Mouse (Mus musculus): ENCODE measurements around the gene Poll. TPM values are rescaled to one million over a fixed set of nuclear protein-coding genes. Genes with fewer than 3 reads are reported as not detected.

Gene Poll
- polyA plus RNA-seq, 1 experiment from 2014 or later = 14.7 TPM

- no peak overlapping the region for H3K27ac ChIP-seq (ENCODE audit: low read length)
- H3K9ac ChIP-seq (ENCODE audit: low read depth, low read length) = no peak overlapping the region
- H3K4me2 ChIP-seq (ENCODE audit: low read depth, low read length) = no peak overlapping the region
- no peaks in the 10 kb centered on the region for H3K36me3 ChIP-seq (ENCODE audit: control insufficient read depth, insufficient read depth, low read length)
- H3K4me1 ChIP-seq (ENCODE audit: control insufficient read depth, insufficient read depth, low read length) = peaks cover 6% of the 10 kb centered on the region
- H3K4me3 ChIP-seq (ENCODE audit: low read length) = no peak overlapping the region
- WGBS = 94% methylated on average over 7 of the region's 7 CpGs
- no peaks in the 10 kb centered on the region for H3K27me3 ChIP-seq (replicated peaks; ENCODE audit: control insufficient read depth, insufficient read depth, low read length)
- ATAC-seq = no peak
- H3K9me3 ChIP-seq (ENCODE audit: control insufficient read depth, low read length) = no peaks in the 10 kb centered on the region
These were observed 33.7 kb upstream of the Poll start for GRCm38 (mm10) chr19:45594079-45594478.

GRCm38 (mm10) chr19:45592916-45593315 lies 32.6 kb upstream of the Poll start:
- Histone ChIP-seq H3K4me3 (ENCODE audit: low read length) (no peak overlapping the region), H3K27ac (ENCODE audit: low read length) (no peak overlapping the region), H3K9me3 (ENCODE audit: control insufficient read depth, low read length) (no peaks in the 10 kb centered on the region), H3K27me3 (replicated peaks; ENCODE audit: control insufficient read depth, insufficient read depth, low read length) (no peaks in the 10 kb centered on the region), H3K4me1 (ENCODE audit: control insufficient read depth, insufficient read depth, low read length) (peaks cover 6% of the 10 kb centered on the region), H3K4me2 (ENCODE audit: low read depth, low read length) (no peak overlapping the region), H3K9ac (ENCODE audit: low read depth, low read length) (no peak overlapping the region), H3K36me3 (ENCODE audit: control insufficient read depth, insufficient read depth, low read length) (no peaks in the 10 kb centered on the region)
- ATAC-seq = no peak
- 90% methylated on average over 9 of the region's 9 CpGs for WGBS

GRCm38 (mm10) chr19:45591704-45592103 lies 31.4 kb upstream of the Poll start:
- H3K9ac ChIP-seq (ENCODE audit: low read depth, low read length) = no peak overlapping the region
- ATAC-seq = no peak
- H3K4me1 ChIP-seq (ENCODE audit: control insufficient read depth, insufficient read depth, low read length) = peaks cover 6% of the 10 kb centered on the region
- 74% methylated on average over 7 of the region's 7 CpGs for WGBS
- no peaks in the 10 kb centered on the region for H3K9me3 ChIP-seq (ENCODE audit: control insufficient read depth, low read length)
- no peaks in the 10 kb centered on the region for H3K27me3 ChIP-seq (replicated peaks; ENCODE audit: control insufficient read depth, insufficient read depth, low read length)
- H3K4me2 ChIP-seq (ENCODE audit: low read depth, low read length) = no peak overlapping the region
- H3K27ac ChIP-seq (ENCODE audit: low read length) = no peak overlapping the region
- no peaks in the 10 kb centered on the region for H3K36me3 ChIP-seq (ENCODE audit: control insufficient read depth, insufficient read depth, low read length)
- no peak overlapping the region for H3K4me3 ChIP-seq (ENCODE audit: low read length)

- Histone ChIP-seq H3K4me2 (ENCODE audit: low read depth, low read length) (no peak overlapping the region), H3K36me3 (ENCODE audit: control insufficient read depth, insufficient read depth, low read length) (no peaks in the 10 kb centered on the region), H3K9ac (ENCODE audit: low read depth, low read length) (no peak overlapping the region), H3K27me3 (replicated peaks; ENCODE audit: control insufficient read depth, insufficient read depth, low read length) (no peaks in the 10 kb centered on the region), H3K4me3 (ENCODE audit: low read length) (no peak overlapping the region), H3K27ac (ENCODE audit: low read length) (no peak overlapping the region), H3K9me3 (ENCODE audit: control insufficient read depth, low read length) (no peaks in the 10 kb centered on the region), H3K4me1 (ENCODE audit: control insufficient read depth, insufficient read depth, low read length) (peaks cover 6% of the 10 kb centered on the region)
- WGBS = 94% methylated on average over 6 of the region's 6 CpGs
- no peak for ATAC-seq
These were observed 29.4 kb upstream of the Poll start for GRCm38 (mm10) chr19:45589761-45590160.

- Histone ChIP-seq H3K9ac (ENCODE audit: low read depth, low read length) (no peak overlapping the region), H3K27ac (ENCODE audit: low read length) (no peak overlapping the region), H3K27me3 (replicated peaks; ENCODE audit: control insufficient read depth, insufficient read depth, low read length) (no peaks in the 10 kb centered on the region), H3K36me3 (ENCODE audit: control insufficient read depth, insufficient read depth, low read length) (no peaks in the 10 kb centered on the region), H3K4me1 (ENCODE audit: control insufficient read depth, insufficient read depth, low read length) (peaks cover 6% of the 10 kb centered on the region), H3K9me3 (ENCODE audit: control insufficient read depth, low read length) (no peaks in the 10 kb centered on the region), H3K4me3 (ENCODE audit: low read length) (no peak overlapping the region), H3K4me2 (ENCODE audit: low read depth, low read length) (no peak overlapping the region)
- ATAC-seq = no peak
- WGBS = 88% methylated on average over 6 of the region's 6 CpGs
These were observed 27.4 kb upstream of the Poll start for GRCm38 (mm10) chr19:45587509-45588292.

GRCm38 (mm10) chr19:45586850-45587249 lies 26.5 kb upstream of the Poll start:
- Histone ChIP-seq H3K4me2 (ENCODE audit: low read depth, low read length) (no peak overlapping the region), H3K36me3 (ENCODE audit: control insufficient read depth, insufficient read depth, low read length) (no peaks in the 10 kb centered on the region), H3K4me1 (ENCODE audit: control insufficient read depth, insufficient read depth, low read length) (peaks cover 4% of the 10 kb centered on the region), H3K4me3 (ENCODE audit: low read length) (no peak overlapping the region), H3K9ac (ENCODE audit: low read depth, low read length) (no peak overlapping the region), H3K27me3 (replicated peaks; ENCODE audit: control insufficient read depth, insufficient read depth, low read length) (no peaks in the 10 kb centered on the region), H3K9me3 (ENCODE audit: control insufficient read depth, low read length) (no peaks in the 10 kb centered on the region), H3K27ac (ENCODE audit: low read length) (no peak overlapping the region)
- no peak for ATAC-seq
- 81% methylated on average over 3 of the region's 3 CpGs for WGBS

- H3K4me2 ChIP-seq (ENCODE audit: low read depth, low read length) = no peak overlapping the region
- H3K27me3 ChIP-seq (replicated peaks; ENCODE audit: control insufficient read depth, insufficient read depth, low read length) = no peaks in the 10 kb centered on the region
- no peak overlapping the region for H3K9ac ChIP-seq (ENCODE audit: low read depth, low read length)
- H3K9me3 ChIP-seq (ENCODE audit: control insufficient read depth, low read length) = no peaks in the 10 kb centered on the region
- no peaks in the 10 kb centered on the region for H3K36me3 ChIP-seq (ENCODE audit: control insufficient read depth, insufficient read depth, low read length)
- no peak overlapping the region for H3K27ac ChIP-seq (ENCODE audit: low read length)
- 72% methylated on average over 9 of the region's 9 CpGs for WGBS
- H3K4me1 ChIP-seq (ENCODE audit: control insufficient read depth, insufficient read depth, low read length) = no peaks in the 10 kb centered on the region
- no peak overlapping the region for H3K4me3 ChIP-seq (ENCODE audit: low read length)
- ATAC-seq = no peak
These were observed 24.7 kb upstream of the Poll start for GRCm38 (mm10) chr19:45584856-45585620.

GRCm38 (mm10) chr19:45583136-45583535 lies 22.8 kb upstream of the Poll start:
- no peak overlapping the region for H3K4me3 ChIP-seq (ENCODE audit: low read length)
- no peaks in the 10 kb centered on the region for H3K4me1 ChIP-seq (ENCODE audit: control insufficient read depth, insufficient read depth, low read length)
- H3K27me3 ChIP-seq (replicated peaks; ENCODE audit: control insufficient read depth, insufficient read depth, low read length) = no peaks in the 10 kb centered on the region
- 88% methylated on average over 6 of the region's 6 CpGs for WGBS
- H3K9me3 ChIP-seq (ENCODE audit: control insufficient read depth, low read length) = no peaks in the 10 kb centered on the region
- H3K27ac ChIP-seq (ENCODE audit: low read length) = no peak overlapping the region
- H3K9ac ChIP-seq (ENCODE audit: low read depth, low read length) = no peak overlapping the region
- ATAC-seq = no peak
- no peak overlapping the region for H3K4me2 ChIP-seq (ENCODE audit: low read depth, low read length)
- H3K36me3 ChIP-seq (ENCODE audit: control insufficient read depth, insufficient read depth, low read length) = 0 out of 2 replicates have a peak, but pooled peaks cover 4% of the 10 kb centered on the region

- ATAC-seq = no peak
- no peaks in the 10 kb centered on the region for H3K27me3 ChIP-seq (replicated peaks; ENCODE audit: control insufficient read depth, insufficient read depth, low read length)
- 35% methylated on average over 8 of the region's 8 CpGs for WGBS
- H3K4me2 ChIP-seq (ENCODE audit: low read depth, low read length) = no peak overlapping the region
- H3K4me3 ChIP-seq (ENCODE audit: low read length) = no peak overlapping the region
- no peak overlapping the region for H3K9ac ChIP-seq (ENCODE audit: low read depth, low read length)
- H3K27ac ChIP-seq (ENCODE audit: low read length) = no peak overlapping the region
- H3K36me3 ChIP-seq (ENCODE audit: control insufficient read depth, insufficient read depth, low read length) = 0 out of 2 replicates have a peak, but pooled peaks cover 9% of the 10 kb centered on the region
- 0 out of 2 replicates have a peak, but pooled peaks cover 4% of the 10 kb centered on the region for H3K4me1 ChIP-seq (ENCODE audit: control insufficient read depth, insufficient read depth, low read length)
- H3K9me3 ChIP-seq (ENCODE audit: control insufficient read depth, low read length) = no peaks in the 10 kb centered on the region
These were observed 21.8 kb upstream of the Poll start for GRCm38 (mm10) chr19:45582161-45582560.

Data from intestine, embryonic 16.5 days (tissue).